Mouse (Mus musculus) MEL (cell line): ENCODE results near the gene Il22ra1.

Experiments
- CTCF ChIP-seq, 3 experiments: IDR thresholded peaks in 2 of 3; conservative IDR thresholded peaks in 1 of 3; 2 replicates each; pipeline ENCODE4 v1.5.1; 2011 to 2012; ENCODE audit warnings: low read length in 3 of 3, low read depth in 2 of 3, mild to moderate bottlenecking in 2 of 3, improper control_type of control experiment in 1 of 3, inconsistent platforms in 1 of 3, mixed read lengths in 1 of 3, moderate library complexity in 1 of 3; ENCODE audit not compliant: control insufficient read depth in 1 of 3, insufficient read depth in 1 of 3, poor library complexity in 1 of 3, severe bottlenecking in 1 of 3
- E2F4 ChIP-seq: IDR thresholded peaks from 2 replicates; pipeline ENCODE4 v1.6.1; 2011; ENCODE audit warnings: low read depth, low read length, improper control_type of control experiment, borderline replicate concordance
- GABPA ChIP-seq: IDR thresholded peaks from 2 replicates; pipeline ENCODE4 v1.6.1; 2012; ENCODE audit warnings: low read depth, mild to moderate bottlenecking, inconsistent platforms, low read length, improper control_type of control experiment, moderate library complexity
- GATA1 ChIP-seq: IDR thresholded peaks from 2 replicates; pipeline ENCODE4 v1.6.1; 2011; ENCODE audit warnings: low read depth, low read length, improper control_type of control experiment
- MEF2A ChIP-seq: IDR thresholded peaks from 2 replicates; pipeline ENCODE4 v1.6.1; 2014; ENCODE audit warnings: low read depth, mild to moderate bottlenecking, inconsistent platforms, low read length, improper control_type of control experiment; ENCODE audit not compliant: poor library complexity, insufficient replicate concordance, severe bottlenecking; ENCODE audit errors: extremely low read depth
- POLR2A ChIP-seq, 2 experiments: IDR thresholded peaks; 2 replicates each; pipeline ENCODE4 v1.6.1; 2011 to 2012; ENCODE audit warnings: low read length in 2 of 2, mild to moderate bottlenecking in 2 of 2, control low read depth in 1 of 2, improper control_type of control experiment in 1 of 2, low read depth in 1 of 2, moderate library complexity in 1 of 2; ENCODE audit not compliant: control insufficient read depth in 1 of 2, insufficient read depth in 1 of 2, poor library complexity in 1 of 2
- ZC3H11A ChIP-seq: IDR thresholded peaks from 2 replicates; pipeline ENCODE4 v1.6.1; 2012; ENCODE audit warnings: low read depth, mild to moderate bottlenecking, inconsistent platforms, low read length, improper control_type of control experiment
- ZNF384 ChIP-seq: IDR thresholded peaks from 2 replicates; pipeline ENCODE4 v1.6.1; 2012; ENCODE audit warnings: low read depth, mild to moderate bottlenecking, inconsistent platforms, low read length, improper control_type of control experiment

- TF ChIP-seq ZNF384 (no peak), POLR2A (IDR thresholded peaks at IDR 0.05; ENCODE audit: control insufficient read depth in 1 of 2, insufficient read depth in 1 of 2, low read depth in 1 of 2, low read length in 2 of 2, poor library complexity in 1 of 2) (no peak), CTCF (IDR thresholded peaks at IDR 0.05 in 2 of 3, conservative IDR thresholded peaks at IDR 0.05 in 1 of 3; ENCODE audit: control insufficient read depth in 1 of 3, insufficient read depth in 1 of 3, low read depth in 2 of 3, low read length in 3 of 3, poor library complexity in 1 of 3, severe bottlenecking in 1 of 3) (no peak), E2F4 (no peak), GATA1 (no peak), GABPA (no peak), ZC3H11A (no peak), MEF2A (no peak)
Observed at GRCm38 (mm10) chr4:135744726-135745448, 16.9 kb downstream of the Il22ra1 start.
